Mouse (Mus musculus) olfactory bulb, adult 2 months (tissue): Measurements from ENCODE around the gene Cobl.

Source experiments
- CTCF ChIP-seq: fragments of 200-500 bp; IDR thresholded peaks from 2 replicates; pipeline ENCODE4 v1.5.1; 2012; ENCODE audit warnings: low read depth, mild to moderate bottlenecking, low read length, moderate library complexity; ENCODE audit not compliant: insufficient read depth
- POLR2A ChIP-seq: fragments of 200-500 bp; IDR thresholded peaks from 2 replicates; pipeline ENCODE4 v1.6.1; 2012; ENCODE audit warnings: mild to moderate bottlenecking, low read depth, low read length, moderate library complexity; ENCODE audit not compliant: insufficient read depth

GRCm38 (mm10) chr11:12232743-12233125 lies 232.0 kb downstream of the Cobl start:
- no peak for TF ChIP-seq CTCF
- TF ChIP-seq POLR2A: no peak
